Mouse (Mus musculus): ENCODE measurements around the gene Ugt2a1. TPM values are rescaled to one million over a fixed set of nuclear protein-coding genes. Genes with fewer than 3 reads are reported as not detected.
"Not testable (repeated sequence)": the region's sequence is repeated elsewhere in the genome, so short reads cannot be mapped to it uniquely, and the experiment has no call there.

The Ugt2a1 gene
- polyA plus RNA-seq, 1 experiment = not detected

DNA sequence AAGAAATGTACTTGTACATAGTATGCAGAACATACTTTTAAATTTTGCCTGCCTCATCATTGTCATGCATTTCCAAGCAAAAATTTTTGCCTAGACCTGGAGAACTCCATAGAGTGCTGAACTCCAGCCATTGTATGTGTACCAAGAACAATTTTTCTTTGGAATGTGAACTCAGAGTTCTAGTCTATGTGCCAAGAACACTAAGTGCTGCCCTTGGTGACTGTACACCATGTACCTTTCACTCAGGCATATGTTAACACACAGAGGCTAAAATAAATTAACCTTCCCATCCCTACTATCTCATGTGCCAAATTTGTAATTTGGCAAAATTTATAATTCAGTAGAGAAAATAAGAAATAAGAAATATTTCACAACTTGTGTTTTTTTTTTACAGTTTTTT lies 8.3 kb upstream of the Ugt2a1 start:
- TF ChIP-seq POLR2A (IDR thresholded peaks at IDR 0.05; ENCODE audit: borderline replicate concordance, control insufficient read depth, low read depth, low read length) (no peak), CTCF (IDR thresholded peaks at IDR 0.05; ENCODE audit: control insufficient read depth, insufficient read depth, low read length) (no peak)
- Histone ChIP-seq H3K27ac (ENCODE audit: control insufficient read depth, insufficient read depth, low read depth, low read length, poor library complexity) (no peak overlapping the region), H3K4me1 (ENCODE audit: control insufficient read depth, insufficient read depth, low read length) (no peaks in the 10 kb centered on the region), H3K4me3 (replicated peaks; ENCODE audit: control insufficient read depth, low read depth, low read length) (no peak overlapping the region)

DNA sequence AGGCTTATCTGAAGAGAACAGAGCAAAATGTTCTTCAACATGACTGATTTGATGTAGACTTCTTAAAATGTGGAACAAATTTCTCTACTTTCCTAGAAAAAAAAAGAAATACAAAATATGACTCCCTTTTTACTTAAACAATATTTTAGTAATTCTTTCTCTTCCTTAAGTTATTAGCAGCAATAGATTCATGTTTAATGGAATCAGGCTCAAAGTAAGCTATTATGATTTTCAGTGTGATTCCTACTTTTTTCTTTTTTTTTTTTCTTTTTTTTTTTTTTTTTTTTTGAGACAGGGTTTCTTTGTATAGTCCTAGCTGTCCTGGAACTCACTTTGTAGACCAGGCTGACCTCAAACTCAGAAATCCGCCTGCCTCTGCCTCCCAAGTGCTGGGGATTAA lies 4.0 kb downstream of the Ugt2a1 start, which contains the start of gene Gm43638:
Gene Gm43638 (minus strand): TSS at position 101 of the 400 bp plus-strand sequence.
- not testable (repeated sequence) for H3K4me3 ChIP-seq (replicated peaks; ENCODE audit: control insufficient read depth, low read depth, low read length); H3K27ac ChIP-seq (ENCODE audit: control insufficient read depth, insufficient read depth, low read depth, low read length, poor library complexity); H3K4me1 ChIP-seq (ENCODE audit: control insufficient read depth, insufficient read depth, low read length)
- 59% methylated on average over 1 of the region's 1 CpGs for WGBS

DNA sequence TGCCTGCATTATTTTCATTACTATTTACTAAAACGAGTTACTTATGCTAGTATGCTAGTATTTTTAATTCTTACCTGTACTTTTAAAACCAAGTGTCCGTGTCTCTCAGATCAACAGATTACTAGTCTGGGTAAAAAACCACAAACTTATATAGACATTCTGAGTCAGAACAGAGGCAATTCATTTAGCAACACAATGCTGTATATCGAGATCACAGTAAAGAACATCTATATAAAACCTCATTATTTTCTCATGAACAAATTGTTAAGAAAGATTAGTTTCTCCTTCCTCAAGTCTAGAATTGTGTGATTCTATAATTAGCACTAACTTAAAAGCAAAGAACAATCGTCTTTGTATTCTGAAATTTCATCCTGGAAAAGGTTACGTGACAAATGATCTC lies 8.5 kb downstream of the Ugt2a1 start, which contains the start of gene Ugt2a2:
Gene Ugt2a2 (minus strand): TSS at position 101 of the 400 bp plus-strand sequence.
- no peaks in the 10 kb centered on the region for H3K4me1 ChIP-seq (ENCODE audit: control insufficient read depth, insufficient read depth, low read length)
- H3K27ac ChIP-seq (ENCODE audit: control insufficient read depth, insufficient read depth, low read depth, low read length, poor library complexity) = no peak within 1 kb of the TSS
- H3K4me3 ChIP-seq (replicated peaks; ENCODE audit: control insufficient read depth, low read depth, low read length) = no peak within 1 kb of the TSS
- TF ChIP-seq CTCF (IDR thresholded peaks at IDR 0.05; ENCODE audit: control insufficient read depth, insufficient read depth, low read length) (no peak), POLR2A (IDR thresholded peaks at IDR 0.05; ENCODE audit: borderline replicate concordance, control insufficient read depth, low read depth, low read length) (no peak)
- WGBS = 67% methylated on average over 5 of the region's 5 CpGs

DNA sequence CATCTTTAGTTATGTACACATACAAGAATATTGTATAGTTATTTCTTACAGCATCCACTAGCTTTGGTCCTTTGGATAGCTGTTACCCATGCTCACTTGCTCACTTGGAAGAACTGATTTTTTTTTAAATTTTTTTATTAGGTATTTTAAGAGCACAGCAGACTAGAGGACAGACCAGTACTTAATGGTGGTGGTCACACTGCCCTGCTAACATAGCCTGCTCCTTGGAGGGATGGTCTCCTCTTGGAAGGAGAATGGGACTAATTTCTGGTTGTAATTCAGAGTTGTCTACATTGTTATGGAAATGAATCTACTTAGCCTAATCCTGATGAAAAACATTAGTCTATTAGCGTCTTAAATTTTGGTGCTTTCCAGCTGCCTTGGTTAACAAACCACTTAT lies 31.9 kb downstream of the Ugt2a1 start:
- no peak overlapping the region for H3K4me3 ChIP-seq (replicated peaks; ENCODE audit: control insufficient read depth, low read depth, low read length)
- no peak for TF ChIP-seq CTCF (IDR thresholded peaks at IDR 0.05; ENCODE audit: control insufficient read depth, insufficient read depth, low read length)
- TF ChIP-seq POLR2A (IDR thresholded peaks at IDR 0.05; ENCODE audit: borderline replicate concordance, control insufficient read depth, low read depth, low read length) = no peak
- H3K4me1 ChIP-seq (ENCODE audit: control insufficient read depth, insufficient read depth, low read length) = no peaks in the 10 kb centered on the region
- H3K27ac ChIP-seq (ENCODE audit: control insufficient read depth, insufficient read depth, low read depth, low read length, poor library complexity) = no peak overlapping the region
- WGBS = 55% methylated on average over 1 of the region's 1 CpGs

DNA sequence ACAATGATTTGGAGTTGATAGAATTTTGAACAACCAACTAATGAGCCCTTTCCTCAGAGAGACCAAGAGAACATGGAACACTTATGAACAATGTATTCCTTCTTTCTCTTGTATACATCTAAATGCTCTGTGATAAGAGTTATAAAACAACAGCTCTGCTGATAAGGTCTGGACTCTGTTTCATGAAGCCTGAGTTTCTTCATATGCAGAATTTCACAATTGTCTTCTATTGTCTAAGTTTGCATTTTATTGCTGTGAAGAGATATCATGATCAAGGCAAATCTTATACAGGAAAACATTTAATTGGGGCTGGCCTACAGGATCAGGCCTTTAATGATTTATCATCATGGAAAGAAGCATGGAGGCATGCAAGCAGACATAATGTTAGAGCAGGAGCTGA lies 33.0 kb downstream of the Ugt2a1 start:
- H3K4me3 ChIP-seq (replicated peaks; ENCODE audit: control insufficient read depth, low read depth, low read length) = no peak overlapping the region
- no peaks in the 10 kb centered on the region for H3K4me1 ChIP-seq (ENCODE audit: control insufficient read depth, insufficient read depth, low read length)
- no peak for TF ChIP-seq POLR2A (IDR thresholded peaks at IDR 0.05; ENCODE audit: borderline replicate concordance, control insufficient read depth, low read depth, low read length)
- no peak for TF ChIP-seq CTCF (IDR thresholded peaks at IDR 0.05; ENCODE audit: control insufficient read depth, insufficient read depth, low read length)
- H3K27ac ChIP-seq (ENCODE audit: control insufficient read depth, insufficient read depth, low read depth, low read length, poor library complexity) = no peak overlapping the region

DNA sequence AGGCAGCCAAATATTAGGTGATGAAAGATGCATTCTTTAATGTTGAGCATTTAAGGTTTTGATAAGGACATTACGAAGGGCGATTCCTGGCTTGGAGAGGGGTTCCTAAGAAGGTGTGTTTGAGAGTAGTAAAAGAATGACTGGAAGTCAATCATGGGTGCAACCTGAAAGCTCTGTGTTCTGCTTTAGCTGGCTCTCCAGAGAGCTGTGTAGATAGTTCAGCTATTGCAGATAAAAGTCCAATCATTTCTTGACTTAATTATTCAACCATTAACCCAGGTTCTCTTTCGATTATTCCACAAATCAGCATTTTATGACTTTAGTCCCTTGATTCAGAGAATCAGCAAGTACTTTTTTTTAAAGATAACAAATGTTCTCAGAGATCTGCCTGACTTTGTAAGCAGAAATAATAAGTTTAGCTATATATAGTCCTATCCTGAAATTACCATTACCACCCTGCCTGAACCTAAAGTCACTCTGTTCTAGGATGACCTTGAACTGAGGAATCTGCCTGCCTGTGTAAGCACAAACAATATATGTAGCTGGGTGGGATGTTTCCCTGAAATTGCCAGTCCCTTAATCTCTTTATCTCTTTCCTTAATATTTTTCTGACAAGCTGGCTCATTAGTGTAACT lies 34.3 kb downstream of the Ugt2a1 start:
- no peaks in the 10 kb centered on the region for H3K4me1 ChIP-seq (ENCODE audit: control insufficient read depth, insufficient read depth, low read length)
- H3K27ac ChIP-seq (ENCODE audit: control insufficient read depth, insufficient read depth, low read depth, low read length, poor library complexity) = no peak overlapping the region
- no peak for TF ChIP-seq POLR2A (IDR thresholded peaks at IDR 0.05; ENCODE audit: borderline replicate concordance, control insufficient read depth, low read depth, low read length)
- no peak for TF ChIP-seq CTCF (IDR thresholded peaks at IDR 0.05; ENCODE audit: control insufficient read depth, insufficient read depth, low read length)
- H3K4me3 ChIP-seq (replicated peaks; ENCODE audit: control insufficient read depth, low read depth, low read length) = no peak overlapping the region
- 79% methylated on average over 3 of the region's 3 CpGs for WGBS

DNA sequence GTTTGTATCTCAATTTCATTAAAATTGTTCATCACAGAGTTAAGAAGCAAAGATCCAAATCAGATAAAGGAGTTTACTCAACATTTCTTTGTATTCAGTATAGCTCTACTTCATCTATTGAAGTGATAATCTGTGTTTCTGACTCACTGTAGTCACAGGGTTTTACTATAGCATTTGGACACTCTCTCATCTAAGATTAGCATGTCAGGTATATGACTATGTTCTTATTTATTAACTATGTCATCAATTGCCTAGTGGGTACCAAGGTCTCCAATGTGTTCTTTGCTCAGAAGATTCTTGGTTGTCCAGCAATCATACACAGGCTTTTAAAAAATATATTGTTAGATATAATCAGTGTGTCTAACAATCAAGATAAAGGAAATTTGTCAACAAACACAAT lies 35.2 kb downstream of the Ugt2a1 start:
- Histone ChIP-seq H3K4me3 (replicated peaks; ENCODE audit: control insufficient read depth, low read depth, low read length) (no peak overlapping the region), H3K27ac (ENCODE audit: control insufficient read depth, insufficient read depth, low read depth, low read length, poor library complexity) (no peak overlapping the region), H3K4me1 (ENCODE audit: control insufficient read depth, insufficient read depth, low read length) (no peaks in the 10 kb centered on the region)
- TF ChIP-seq CTCF (IDR thresholded peaks at IDR 0.05; ENCODE audit: control insufficient read depth, insufficient read depth, low read length) (no peak), POLR2A (IDR thresholded peaks at IDR 0.05; ENCODE audit: borderline replicate concordance, control insufficient read depth, low read depth, low read length) (no peak)

DNA sequence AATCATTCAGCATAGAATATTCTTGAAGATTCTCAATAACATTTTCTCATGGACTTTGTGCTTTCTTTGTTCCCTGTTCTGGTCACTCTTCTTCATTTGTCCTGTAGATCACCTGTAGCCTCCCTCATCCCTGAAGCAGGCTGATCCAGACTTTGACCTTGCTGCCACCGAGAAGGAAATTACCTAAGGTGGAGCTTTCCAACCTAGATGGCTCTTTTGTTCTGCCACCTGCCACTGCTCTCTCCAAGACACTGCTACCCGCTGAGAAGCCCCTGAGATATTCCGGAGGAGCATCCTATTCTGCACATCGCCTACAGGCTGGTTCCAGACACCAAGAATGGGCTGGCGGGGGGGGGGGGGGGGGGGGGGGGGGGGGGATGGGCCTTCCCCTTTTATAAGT lies 38.2 kb downstream of the Ugt2a1 start:
- H3K4me1 ChIP-seq (ENCODE audit: control insufficient read depth, insufficient read depth, low read length); H3K4me3 ChIP-seq (replicated peaks; ENCODE audit: control insufficient read depth, low read depth, low read length); H3K27ac ChIP-seq (ENCODE audit: control insufficient read depth, insufficient read depth, low read depth, low read length, poor library complexity): not testable (repeated sequence)
- 64% methylated on average over 4 of the region's 5 CpGs for WGBS

DNA sequence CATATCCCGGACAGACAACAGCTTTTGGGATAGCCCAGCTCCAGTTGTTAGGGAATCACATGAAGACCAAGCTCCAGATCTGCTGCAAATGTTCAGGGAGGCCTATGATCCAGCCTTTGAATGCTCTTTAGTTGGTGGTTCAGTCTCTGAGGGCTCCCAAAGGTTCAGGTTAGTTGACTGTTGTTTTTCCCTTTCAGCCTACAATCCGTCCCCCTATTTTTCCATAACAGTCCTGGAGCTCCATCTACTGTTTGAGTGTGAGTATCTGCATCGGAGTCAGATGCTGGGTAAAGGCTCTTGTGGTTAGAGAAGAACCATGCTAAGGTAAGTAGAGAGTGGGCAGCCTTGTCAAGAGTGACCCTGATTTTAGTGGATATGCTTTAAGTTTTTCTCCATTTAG lies 54.4 kb downstream of the Ugt2a1 start:
- whole genome bisulfite sequencing = 36% methylated on average over 3 of the region's 3 CpGs
- Histone ChIP-seq H3K4me1 (ENCODE audit: control insufficient read depth, insufficient read depth, low read length) (no peaks in the 10 kb centered on the region), H3K27ac (ENCODE audit: control insufficient read depth, insufficient read depth, low read depth, low read length, poor library complexity) (no peak overlapping the region), H3K4me3 (replicated peaks; ENCODE audit: control insufficient read depth, low read depth, low read length) (no peak overlapping the region)
- TF ChIP-seq POLR2A (IDR thresholded peaks at IDR 0.05; ENCODE audit: borderline replicate concordance, control insufficient read depth, low read depth, low read length) = no peak
- no peak for TF ChIP-seq CTCF (IDR thresholded peaks at IDR 0.05; ENCODE audit: control insufficient read depth, insufficient read depth, low read length)
